Mouse (Mus musculus) heart, embryonic 16.5 days (tissue): ENCODE measurements around the gene Sntb2. TPM values are rescaled to one million over a fixed set of nuclear protein-coding genes. Genes with fewer than 3 reads are reported as not detected.
"Not testable (repeated sequence)": the region's sequence is repeated elsewhere in the genome, so short reads cannot be mapped to it uniquely, and the experiment has no call there.

Experiments used
- ATAC-seq: fragments of 200-750 bp; cut with Nextera tagmentation; replicated peaks from 2 replicates; pipeline ENCODE4 v1.8.0; 2017; ENCODE audit warnings: moderate number of reproducible peaks; ENCODE audit not compliant: insufficient read depth, low FRiP score; ENCODE audit errors: extremely low read depth
- H3K27ac ChIP-seq: fragments of 300-500 bp; sonication (generic); 2 replicates; pipeline ENCODE4 v1.5.1; 2014; ENCODE audit warnings: mild to moderate bottlenecking, low read length, control low read depth, moderate library complexity
- H3K27me3 ChIP-seq: fragments of 300-500 bp; sonication (generic); 2 replicates; pipeline ENCODE4 v1.6.1; 2014; ENCODE audit warnings: low read length, mixed read lengths; ENCODE audit not compliant: control insufficient read depth, insufficient read depth
- H3K36me3 ChIP-seq: fragments of 300-500 bp; sonication (generic); 2 replicates; pipeline ENCODE4 v1.6.1; 2014; ENCODE audit not compliant: control insufficient read depth, insufficient read depth
- H3K4me1 ChIP-seq: fragments of 300-500 bp; sonication (generic); 2 replicates; pipeline ENCODE4 v1.6.1; 2014; ENCODE audit warnings: low read length, mixed read lengths; ENCODE audit not compliant: control insufficient read depth, insufficient read depth
- H3K4me2 ChIP-seq: fragments of 300-500 bp; sonication (generic); 2 replicates; pipeline ENCODE4 v1.6.1; 2014; ENCODE audit warnings: low read depth, mild to moderate bottlenecking, control low read depth, low read length
- H3K4me3 ChIP-seq: fragments of 300-500 bp; sonication (generic); 2 replicates; pipeline ENCODE4 v1.5.1; 2014; ENCODE audit warnings: mild to moderate bottlenecking, control low read depth, low read length
- H3K9ac ChIP-seq: fragments of 300-500 bp; sonication (generic); 2 replicates; pipeline ENCODE4 v1.6.1; 2014; ENCODE audit warnings: low read length, control low read depth
- H3K9me3 ChIP-seq: fragments of 300-500 bp; sonication (generic); replicated peaks from 2 replicates; pipeline ENCODE4 v1.6.1; 2016; ENCODE audit warnings: low read length; ENCODE audit not compliant: control insufficient read depth
- WGBS: fragments of 180-500 bp; shearing (Covaris S2); extraction: QIAGEN DNeasy Blood & Tissue Kit; methylation state at CpG from one replicate; pipeline ENCODE4 v1.1.7; 2014; 5-methylcytosine and 5-hydroxymethylcytosine counted together
- polyA plus RNA-seq: library from polyadenylated mRNA; unstranded; fragments of >200 nt; fragmentation: Nextera tagmentation; extraction: Ambion mirVana; gene quantifications from 2 replicates; pipeline ENCODE4 v1.2.1, GENCODE M21; 2015

The Sntb2 gene
- polyA plus RNA-seq, 1 experiment from 2014 or later = 11.7 TPM

DNA sequence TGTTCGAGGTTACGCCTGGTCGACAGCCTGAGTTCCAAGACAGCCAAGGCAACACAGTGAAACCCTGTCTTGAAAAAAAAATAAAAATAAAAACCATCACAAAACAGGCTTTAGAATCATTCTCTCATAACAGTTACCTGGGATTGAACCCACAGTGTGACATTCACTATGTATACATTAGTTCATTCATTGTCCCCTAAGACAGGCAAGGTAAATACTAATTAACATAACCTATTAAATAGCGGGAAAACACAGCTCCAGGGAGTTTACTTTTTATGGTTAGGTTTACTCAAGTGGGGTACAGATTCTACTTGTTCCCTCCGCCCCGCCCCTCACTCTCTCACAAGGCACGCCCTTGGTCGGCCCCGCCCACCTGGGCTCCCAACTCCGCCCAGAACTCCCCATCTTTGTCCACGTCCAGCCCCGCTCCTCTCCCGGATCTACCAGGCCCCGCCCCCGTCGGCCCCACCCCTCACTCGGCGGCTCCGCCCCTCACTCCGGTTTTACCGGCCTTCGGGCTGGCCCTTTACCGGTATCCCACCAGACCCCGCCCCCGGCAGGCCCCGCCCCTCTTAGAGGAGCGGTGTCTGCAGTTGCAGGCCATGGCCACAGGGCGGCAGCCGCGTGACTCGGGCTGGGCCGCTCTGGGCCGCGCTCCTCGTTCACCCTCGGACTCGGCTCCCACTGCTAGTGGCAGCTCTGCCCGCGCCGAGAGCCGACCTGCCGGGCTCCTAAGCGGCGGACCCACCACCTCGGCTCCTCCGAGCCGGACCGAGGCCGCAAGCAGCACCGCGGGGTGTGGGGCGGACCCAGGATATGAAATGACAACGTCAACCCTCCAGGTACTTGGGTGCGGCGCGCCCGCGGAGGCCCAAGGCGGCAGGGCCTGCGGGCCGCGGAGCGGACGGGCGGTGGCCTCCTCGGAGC lies 95.4 kb downstream of the Sntb2 start, which contains the start of gene Vps4a:
TSS of gene Vps4a (plus strand) at position 573 of the 927 bp plus-strand sequence.
- Histone ChIP-seq H3K27ac (peak within 1 kb of the TSS; percentile 81), H3K9ac (peak within 1 kb of the TSS; percentile 96), H3K36me3 (no peaks in the 10 kb centered on the region), H3K9me3 (no peaks in the 10 kb centered on the region; the same call in 1 of the 2 replicates), H3K27me3 (no peaks in the 10 kb centered on the region), H3K4me1 (peaks cover 15% of the 10 kb centered on the region), H3K4me2 (peak within 1 kb of the TSS; percentile 84), H3K4me3 (peak within 1 kb of the TSS; percentile 86)
- ATAC-seq = peak; percentile 95
- WGBS = 5% methylated on average over 66 of the region's 66 CpGs

- H3K27ac ChIP-seq = peak overlapping the region; percentile 81
- no peaks in the 10 kb centered on the region; the same call in 1 of the 2 replicates for H3K9me3 ChIP-seq
- peak; percentile 50 for ATAC-seq
- H3K4me1 ChIP-seq = peaks cover 15% of the 10 kb centered on the region
- H3K4me2 ChIP-seq = peak overlapping the region; percentile 84
- H3K4me3 ChIP-seq = peak overlapping the region; percentile 86
- H3K36me3 ChIP-seq = no peaks in the 10 kb centered on the region
- no peaks in the 10 kb centered on the region for H3K27me3 ChIP-seq
- H3K9ac ChIP-seq = peak overlapping the region; percentile 96
- WGBS = under 1% methylated on average over 40 of the region's 40 CpGs
These were observed 96.1 kb downstream of the Sntb2 start for GRCm38 (mm10) chr8:107031577-107032090.

DNA sequence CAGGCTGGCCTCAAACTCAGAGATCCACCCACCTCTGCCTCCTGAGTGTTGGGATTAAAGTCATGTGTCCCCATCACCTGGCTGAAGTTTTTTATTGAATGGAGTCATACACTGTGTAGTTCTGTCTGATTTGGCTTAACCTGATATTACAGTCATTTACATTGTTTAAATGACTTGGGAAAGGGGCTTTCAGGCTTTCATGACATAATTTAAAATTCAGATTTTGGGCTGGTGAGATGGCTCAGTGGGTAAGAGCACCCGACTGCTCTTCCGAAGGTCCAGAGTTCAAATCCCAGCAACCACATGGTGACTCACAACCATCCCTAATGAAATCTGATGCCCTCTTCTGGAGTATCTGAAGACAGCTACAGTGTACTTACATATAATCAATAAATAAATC lies 98.1 kb downstream of the Sntb2 start:
- not testable (repeated sequence) for ATAC-seq, H3K27me3 ChIP-seq, H3K4me2 ChIP-seq, H3K9me3 ChIP-seq, H3K36me3 ChIP-seq, H3K9ac ChIP-seq, H3K4me3 ChIP-seq, H3K27ac ChIP-seq
- whole genome bisulfite sequencing = 93% methylated on average over 2 of the region's 2 CpGs
- H3K4me1 ChIP-seq = peaks cover 15% of the 10 kb centered on the region

GRCm38 (mm10) chr8:107035641-107036040 lies 100.1 kb downstream of the Sntb2 start:
- no peak for ATAC-seq
- peaks cover 15% of the 10 kb centered on the region for H3K4me1 ChIP-seq
- peaks cover 16% of the 10 kb centered on the region for H3K36me3 ChIP-seq
- H3K27ac ChIP-seq = no peak overlapping the region
- no peak overlapping the region for H3K9ac ChIP-seq
- H3K9me3 ChIP-seq = no peaks in the 10 kb centered on the region
- no peaks in the 10 kb centered on the region for H3K27me3 ChIP-seq
- no peak overlapping the region for H3K4me3 ChIP-seq
- WGBS = 88% methylated on average over 3 of the region's 3 CpGs
- H3K4me2 ChIP-seq = no peak overlapping the region

- ATAC-seq = no peak
- Histone ChIP-seq H3K36me3 (peaks cover 25% of the 10 kb centered on the region), H3K27me3 (no peaks in the 10 kb centered on the region), H3K27ac (no peak overlapping the region), H3K4me1 (peaks cover 15% of the 10 kb centered on the region), H3K4me3 (no peak overlapping the region), H3K9ac (no peak overlapping the region), H3K9me3 (no peaks in the 10 kb centered on the region), H3K4me2 (no peak overlapping the region)
- WGBS = 71% methylated on average over 8 of the region's 8 CpGs
These were observed 101.1 kb downstream of the Sntb2 start for GRCm38 (mm10) chr8:107036626-107037025.

GRCm38 (mm10) chr8:107040632-107041031 lies 105.1 kb downstream of the Sntb2 start:
- WGBS = 70% methylated on average over 7 of the region's 7 CpGs
- Histone ChIP-seq H3K4me3 (no peak overlapping the region), H3K36me3 (peaks cover 60% of the 10 kb centered on the region), H3K27me3 (no peaks in the 10 kb centered on the region), H3K9me3 (no peaks in the 10 kb centered on the region), H3K27ac (no peak overlapping the region), H3K4me1 (no peaks in the 10 kb centered on the region), H3K4me2 (no peak overlapping the region), H3K9ac (no peak overlapping the region)
- ATAC-seq = no peak

- no peak overlapping the region for H3K4me2 ChIP-seq
- no peak overlapping the region for H3K4me3 ChIP-seq
- no peak overlapping the region for H3K9ac ChIP-seq
- ATAC-seq = no peak
- H3K27ac ChIP-seq = no peak overlapping the region
- WGBS = 88% methylated on average over 6 of the region's 6 CpGs
- peaks cover 19% of the 10 kb centered on the region for H3K4me1 ChIP-seq
- H3K36me3 ChIP-seq = peaks cover 69% of the 10 kb centered on the region
- H3K9me3 ChIP-seq = no peaks in the 10 kb centered on the region
- no peaks in the 10 kb centered on the region for H3K27me3 ChIP-seq
These were observed 109.9 kb downstream of the Sntb2 start for GRCm38 (mm10) chr8:107045478-107045877.

DNA sequence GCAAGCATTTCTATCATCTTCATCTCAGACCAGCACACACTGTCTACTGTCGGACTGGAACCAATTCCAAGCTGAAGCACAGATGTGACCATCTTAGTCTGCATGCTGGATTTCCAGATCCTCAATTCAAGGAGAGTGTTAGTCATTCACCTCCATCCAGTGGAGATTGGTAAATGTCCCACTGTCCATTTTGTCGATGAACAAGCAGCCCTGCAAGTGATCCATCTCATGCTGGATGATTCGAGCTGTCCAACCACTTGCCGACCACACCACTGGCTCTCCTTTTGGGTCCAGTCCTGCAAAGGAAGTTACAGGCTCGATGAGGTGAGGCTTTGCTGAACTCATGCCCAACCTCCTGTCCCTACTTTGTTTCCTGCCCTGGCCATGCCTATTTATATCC lies 111.4 kb downstream of the Sntb2 start:
- no peak for ATAC-seq
- Histone ChIP-seq H3K27me3 (no peaks in the 10 kb centered on the region), H3K36me3 (peaks cover 67% of the 10 kb centered on the region), H3K9me3 (no peaks in the 10 kb centered on the region), H3K27ac (0 out of 2 replicates have a peak overlapping the region, but pooled peaks have one; percentile 92), H3K4me2 (peak overlapping the region; percentile 93), H3K9ac (peak overlapping the region; percentile 25; the same call in 1 of the 2 replicates), H3K4me3 (peak overlapping the region; percentile 80), H3K4me1 (peaks cover 19% of the 10 kb centered on the region)
- 55% methylated on average over 5 of the region's 5 CpGs for WGBS
